Mouse (Mus musculus) ZHBTc4 (cell line): ENCODE data around the gene Cabp1.

Experiments
- DNase-seq: peaks from one replicate; pipeline ENCODE4 v3.0.0-alpha.2; 2011; ENCODE audit warnings: low read depth, low spot score

Gene Cabp1

GRCm38 (mm10) chr5:115210380-115210779, 16.2 kb upstream of the Cabp1 start:
- peak; percentile 76 for DNase-seq

GRCm38 (mm10) chr5:115208601-115209000, 14.4 kb upstream of the Cabp1 start:
- peak; percentile 66 for DNase-seq

GRCm38 (mm10) chr5:115207892-115208291, 13.7 kb upstream of the Cabp1 start:
- DNase-seq, result no peak

- no peak for DNase-seq
These were observed 13.1 kb upstream of the Cabp1 start for GRCm38 (mm10) chr5:115207244-115207643.

- DNase-seq, result no peak
These were observed 10.6 kb upstream of the Cabp1 start for GRCm38 (mm10) chr5:115204562-115205311.

GRCm38 (mm10) chr5:115203735-115204561, 9.8 kb upstream of the Cabp1 start:
- peak; percentile 93 for DNase-seq

- no peak for DNase-seq
These were observed 543 bp upstream of the Cabp1 start for GRCm38 (mm10) chr5:115194626-115195221.

- DNase-seq, result peak; percentile 87
These were observed 955 bp downstream of the Cabp1 start for GRCm38 (mm10) chr5:115193226-115193625.

GRCm38 (mm10) chr5:115192828-115193195, 1.4 kb downstream of the Cabp1 start:
- DNase-seq, result no peak

- DNase-seq, result no peak
These were observed 2.0 kb downstream of the Cabp1 start for GRCm38 (mm10) chr5:115191880-115192827.

GRCm38 (mm10) chr5:115190081-115190480, 4.1 kb downstream of the Cabp1 start:
- DNase-seq, result no peak

- DNase-seq, result peak; percentile 92
These were observed 5.4 kb downstream of the Cabp1 start for GRCm38 (mm10) chr5:115188824-115189223.

- DNase-seq, result peak; percentile 97
These were observed 6.7 kb downstream of the Cabp1 start for GRCm38 (mm10) chr5:115187188-115188131.

GRCm38 (mm10) chr5:115186371-115187073, 7.7 kb downstream of the Cabp1 start:
- DNase-seq, result peak; percentile 51

GRCm38 (mm10) chr5:115184726-115185125, 9.5 kb downstream of the Cabp1 start:
- peak; percentile 87 for DNase-seq

- DNase-seq, result no peak
These were observed 10.7 kb downstream of the Cabp1 start for GRCm38 (mm10) chr5:115183482-115183881.

- no peak for DNase-seq
These were observed 11.3 kb downstream of the Cabp1 start for GRCm38 (mm10) chr5:115182925-115183324.

GRCm38 (mm10) chr5:115181248-115181940, 12.8 kb downstream of the Cabp1 start:
- peak; percentile 64 for DNase-seq

- DNase-seq, result no peak
These were observed 14.6 kb downstream of the Cabp1 start for GRCm38 (mm10) chr5:115179596-115179995.
